Mouse (Mus musculus) c-Kit-positive CD71-positive TER-119-negative erythroid progenitor cells, embryonic 14.5 days (primary cell): ENCODE results near the gene Eef1b2.
"Not testable (repeated sequence)": the region's sequence is repeated elsewhere in the genome, so short reads cannot be mapped to it uniquely, and the experiment has no call there.

Experiments
- DNase-seq: peaks from one replicate; pipeline ENCODE4 v3.0.0-alpha.2; 2013; ENCODE audit warnings: low read depth

Eef1b2 gene

DNA sequence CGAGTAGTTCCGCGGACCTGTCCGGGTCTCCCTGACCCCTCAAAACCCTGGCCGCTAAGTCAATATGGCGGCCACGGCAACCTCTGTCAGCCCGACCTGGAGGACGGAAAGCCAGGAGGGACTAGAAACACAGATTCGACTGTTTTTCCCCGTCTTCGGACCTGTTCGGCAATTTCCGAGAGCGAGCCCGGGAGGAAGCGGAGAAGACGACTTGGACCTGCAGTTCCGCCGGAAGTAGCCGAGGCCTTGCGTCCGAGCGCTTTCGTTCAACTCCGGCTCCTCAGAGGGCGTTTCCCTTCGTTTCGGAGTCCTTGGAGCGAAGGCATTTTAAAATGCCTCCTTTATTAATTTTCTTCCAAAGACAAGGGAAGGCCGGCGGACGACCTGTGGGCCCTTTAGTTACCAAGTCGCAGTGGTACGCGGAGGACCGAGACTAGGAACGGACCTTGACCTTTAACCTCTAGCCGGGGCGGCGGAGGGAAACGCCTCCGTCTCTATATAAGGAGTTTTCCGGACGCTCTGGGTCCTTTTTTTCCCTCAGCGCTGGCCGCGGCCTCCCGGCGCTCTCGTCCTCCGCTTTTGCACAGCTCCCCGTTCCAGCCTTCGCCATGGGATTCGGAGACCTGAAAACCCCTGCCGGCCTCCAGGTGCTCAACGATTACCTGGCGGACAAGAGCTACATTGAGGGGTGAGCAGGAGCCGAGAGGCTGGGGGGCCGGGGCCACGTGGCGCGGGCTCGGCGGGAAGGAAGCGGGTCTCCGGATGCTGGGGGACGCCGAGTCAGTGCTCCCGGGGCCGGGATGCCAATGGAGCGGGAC lies at the start of gene Eef1b2, which contains the start of gene Ndufs1:
TSS of gene Eef1b2 (plus strand) at position 222 of the 818 bp plus-strand sequence.
TSS of gene Ndufs1 (minus strand) at position 230 of the 818 bp plus-strand sequence.
- DNase-seq, result peak; percentile 96

DNA sequence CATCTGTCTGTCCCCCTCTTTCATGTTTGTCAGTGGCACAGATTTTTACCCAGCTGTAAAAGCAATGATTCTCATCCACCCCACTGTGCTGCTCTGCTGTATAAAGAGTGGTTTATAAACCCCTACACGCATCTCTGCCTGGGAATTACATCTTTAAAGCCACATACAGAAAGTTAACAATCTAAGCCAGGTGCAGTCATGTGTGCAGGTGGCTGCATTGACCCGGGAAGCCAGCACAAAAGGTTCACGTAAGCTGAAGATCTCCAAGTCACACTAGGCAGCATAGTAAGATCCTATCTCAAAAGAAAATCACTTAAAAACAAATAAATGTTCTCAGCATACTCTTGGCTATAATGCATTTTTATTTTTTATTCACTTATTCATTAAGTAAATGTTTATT lies 47.4 kb upstream of the Eef1b2 start:
- DNase-seq, result no peak

- no peak for DNase-seq
Observed at GRCm38 (mm10) chr1:63129857-63130690, 46.6 kb upstream of the Eef1b2 start.

DNA sequence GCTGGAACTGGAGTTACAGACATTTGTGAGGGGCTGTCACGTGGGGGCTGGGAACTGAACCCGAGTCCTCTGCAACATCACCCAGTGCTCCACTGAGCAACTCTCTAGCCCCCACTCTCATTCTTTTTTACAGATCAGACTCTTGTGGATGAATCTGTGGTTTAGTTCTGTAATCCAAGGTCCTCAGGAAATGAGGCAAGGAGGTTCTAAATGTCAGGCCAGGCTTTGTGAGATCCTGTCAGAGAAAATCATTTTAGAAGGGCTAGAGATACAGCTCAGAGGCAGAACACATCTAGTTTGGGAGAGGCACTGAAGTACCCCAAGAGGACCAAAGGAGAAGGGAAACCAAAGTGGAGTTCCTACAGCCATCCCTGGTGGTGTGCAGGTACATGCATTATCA lies 45.7 kb upstream of the Eef1b2 start:
- DNase-seq, result no peak

DNA sequence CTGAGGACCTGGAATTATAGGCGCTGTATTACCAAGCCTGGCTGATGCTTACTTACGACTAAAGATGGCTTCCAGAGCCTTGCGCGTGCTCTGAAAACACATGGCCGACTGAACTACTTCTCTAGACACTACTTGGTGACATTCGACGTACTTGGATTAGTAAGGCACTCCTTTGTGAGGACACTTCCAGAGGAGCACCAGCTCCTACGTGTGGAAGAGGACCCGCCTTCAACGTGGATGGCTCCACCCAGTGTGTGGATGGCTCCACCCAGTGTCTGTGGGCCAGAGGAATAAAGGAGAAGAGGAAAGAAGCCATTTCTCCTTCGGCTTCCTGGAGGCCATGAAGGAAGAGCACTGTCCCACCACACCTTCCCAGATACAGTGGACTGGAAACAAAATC lies 44.9 kb upstream of the Eef1b2 start:
- no peak for DNase-seq

- DNase-seq, result no peak
Observed at GRCm38 (mm10) chr1:63134530-63134929, 42.1 kb upstream of the Eef1b2 start.

DNA sequence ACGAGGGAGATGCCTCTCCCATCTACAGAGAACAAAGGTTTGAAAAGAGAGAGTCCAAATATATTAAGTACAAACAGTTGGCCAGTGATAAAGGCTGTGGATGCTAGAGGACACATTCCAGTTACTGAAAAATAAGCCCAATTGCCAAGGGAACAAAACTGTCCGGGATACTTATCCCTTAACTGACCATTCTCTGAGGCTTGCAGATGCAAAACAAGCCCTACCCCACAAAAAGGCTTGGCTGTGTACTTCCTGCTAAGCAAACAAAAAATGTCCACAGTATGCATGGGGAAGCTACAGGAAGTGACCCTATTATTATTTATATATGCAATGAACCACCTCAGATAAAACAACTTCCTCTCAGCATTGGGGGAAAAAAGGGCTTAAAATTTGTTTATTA lies 38.7 kb upstream of the Eef1b2 start:
- no peak for DNase-seq

- DNase-seq, result not testable (repeated sequence)
Observed at GRCm38 (mm10) chr1:63138586-63138985, 38.0 kb upstream of the Eef1b2 start.

- DNase-seq, result no peak
Observed at GRCm38 (mm10) chr1:63140231-63140630, 36.4 kb upstream of the Eef1b2 start.

- no peak for DNase-seq
Observed at GRCm38 (mm10) chr1:63168638-63169037, 8.0 kb upstream of the Eef1b2 start.

GRCm38 (mm10) chr1:63175853-63176252 lies 772 bp upstream of the Eef1b2 start:
- DNase-seq, result peak; percentile 34

GRCm38 (mm10) chr1:63176259-63176603 lies 394 bp upstream of the Eef1b2 start:
- DNase-seq, result no peak

DNA sequence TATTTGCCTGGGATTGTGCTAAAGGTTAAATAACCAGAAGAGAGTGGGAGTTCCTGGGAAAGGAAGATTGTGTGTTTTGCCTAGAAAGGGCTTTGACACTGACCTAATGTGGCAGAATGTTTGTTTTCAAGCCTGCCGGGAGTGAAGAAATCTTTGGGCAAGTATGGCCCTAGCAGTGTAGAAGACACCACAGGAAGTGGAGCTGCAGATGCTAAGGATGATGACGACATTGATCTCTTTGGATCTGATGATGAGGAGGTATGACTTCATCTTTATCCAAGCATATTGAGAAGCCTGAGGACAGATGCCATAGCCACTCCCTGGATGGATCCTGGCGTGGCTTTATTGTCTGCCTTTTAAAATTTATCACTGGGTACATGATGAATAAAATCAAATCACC lies 1.7 kb downstream of the Eef1b2 start:
- DNase-seq, result no peak

DNA sequence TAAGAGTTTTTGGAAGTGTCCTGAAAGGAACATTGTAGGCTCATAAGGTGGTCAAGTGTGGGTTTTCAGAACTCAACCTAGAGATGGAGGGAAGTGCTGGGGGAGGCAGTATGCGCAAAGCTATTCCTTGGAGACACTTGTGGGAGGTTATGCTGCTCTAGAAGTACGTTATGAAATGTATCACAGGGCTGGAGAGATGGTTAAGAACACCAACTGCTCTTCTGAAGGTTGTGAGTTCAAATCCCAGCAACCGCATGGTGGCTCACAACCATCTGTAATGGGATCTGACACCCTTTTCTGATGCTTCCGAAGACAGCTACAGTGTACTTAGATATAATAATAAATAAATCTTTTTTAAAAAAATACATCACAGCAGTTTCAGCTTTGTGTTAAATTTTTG lies 3.5 kb downstream of the Eef1b2 start:
- no peak for DNase-seq

DNA sequence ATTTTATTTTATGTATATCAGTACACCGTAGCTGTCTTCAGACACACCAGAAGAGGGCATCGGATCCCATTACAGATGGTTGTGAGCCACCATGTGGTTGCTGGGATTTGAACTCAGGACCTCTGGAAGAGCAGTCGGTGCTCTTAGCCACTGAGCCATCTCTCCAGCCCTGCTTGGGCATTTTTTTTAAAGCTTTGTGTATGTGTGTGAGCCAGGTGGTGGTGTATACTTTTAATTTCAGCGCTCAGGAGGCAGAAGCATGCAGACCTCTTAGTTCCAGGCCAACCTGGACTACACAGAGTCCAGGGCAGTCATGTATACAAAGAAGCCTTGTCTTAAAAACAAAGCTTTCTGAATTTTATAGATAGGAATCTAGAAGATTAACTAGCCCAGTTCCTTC lies 4.0 kb downstream of the Eef1b2 start:
- not testable (repeated sequence) for DNase-seq

- peak; percentile 98 for DNase-seq
Observed at GRCm38 (mm10) chr1:63181019-63181418, 4.4 kb downstream of the Eef1b2 start.

- DNase-seq, result no peak
Observed at GRCm38 (mm10) chr1:63181480-63181879, 4.9 kb downstream of the Eef1b2 start.

GRCm38 (mm10) chr1:63182212-63182611 lies 5.6 kb downstream of the Eef1b2 start:
- no peak for DNase-seq

GRCm38 (mm10) chr1:63182636-63183270 lies 6.1 kb downstream of the Eef1b2 start:
- DNase-seq, result peak; percentile 40

DNA sequence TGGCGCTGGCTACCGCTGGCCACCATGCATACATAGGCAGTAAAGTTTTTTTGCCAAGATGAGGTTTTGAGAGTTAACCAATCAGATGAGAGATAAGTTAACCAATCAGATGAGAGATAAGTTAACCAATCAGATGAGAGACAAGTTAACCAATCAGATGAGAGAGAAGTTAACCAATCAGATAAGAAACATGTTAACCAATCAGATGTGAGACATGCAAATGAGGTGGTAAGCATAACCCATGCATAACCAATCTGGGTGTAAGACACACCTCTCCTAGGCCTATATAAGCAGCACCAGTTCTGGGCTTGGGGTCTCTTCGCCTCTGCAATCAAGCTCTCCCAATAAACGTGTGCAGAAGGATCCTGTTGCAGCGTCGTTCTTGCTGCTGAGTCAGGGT lies 8.8 kb downstream of the Eef1b2 start:
- DNase-seq, result not testable (repeated sequence)

DNA sequence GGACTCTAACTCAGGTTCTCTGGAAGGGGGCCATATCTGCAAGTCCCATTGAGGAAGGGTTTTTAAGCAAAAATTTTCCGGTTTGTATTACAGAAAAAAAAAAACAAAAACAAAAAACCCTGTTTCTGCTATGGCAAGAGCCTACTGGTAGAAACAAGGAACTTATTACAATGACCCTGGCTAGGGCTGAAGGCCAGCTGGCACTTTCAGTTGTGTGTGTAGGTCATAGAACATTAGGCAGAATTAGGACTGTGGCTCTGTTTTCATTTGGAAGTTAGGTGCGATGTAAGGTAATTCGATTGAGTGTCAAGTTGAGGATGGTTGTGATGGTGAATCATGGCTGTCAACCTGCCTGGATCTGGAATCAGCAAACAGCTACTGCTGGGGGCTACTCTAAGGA lies 11.9 kb downstream of the Eef1b2 start:
- no peak for DNase-seq

DNA sequence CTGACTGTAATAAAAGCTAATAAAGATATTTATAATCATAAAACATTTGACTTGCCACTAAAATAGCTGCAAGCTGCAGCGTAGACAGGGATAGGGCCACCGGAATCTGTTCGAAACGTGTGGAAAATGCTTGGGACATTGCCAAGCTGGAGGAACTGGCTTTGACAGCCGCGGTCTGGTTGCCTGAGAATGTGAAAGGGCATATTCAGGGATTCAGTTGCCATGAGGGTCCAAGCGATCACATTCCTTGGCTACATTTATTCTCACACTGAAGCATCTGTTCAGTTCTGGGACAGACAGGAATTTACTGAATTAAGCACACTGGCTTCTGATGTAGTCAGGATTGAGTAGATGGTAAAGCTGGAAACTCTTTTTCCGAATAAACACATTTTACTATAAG lies 14.2 kb downstream of the Eef1b2 start:
- DNase-seq, result no peak
